Mouse (Mus musculus) ES-E14 (cell line): Measurements from ENCODE around the gene Vrk1. TPM values are rescaled to one million over a fixed set of nuclear protein-coding genes. Genes with fewer than 3 reads are reported as not detected.

Experiments used
- DNase-seq: peaks from one replicate; pipeline ENCODE4 v3.0.0-alpha.2; 2013; ENCODE audit warnings: low read depth, low spot score
- H3K27ac ChIP-seq: 2 replicates; pipeline ENCODE4 v1.5.1; 2012; ENCODE audit warnings: low read depth, mild to moderate bottlenecking, low read length, moderate library complexity, mixed read lengths; ENCODE audit not compliant: poor library complexity, insufficient read depth, severe bottlenecking
- H3K36me3 ChIP-seq: 2 replicates; pipeline ENCODE4 v1.6.1; 2012; ENCODE audit warnings: mild to moderate bottlenecking, low read length, moderate library complexity, mixed read lengths; ENCODE audit not compliant: control insufficient read depth, poor library complexity, insufficient read depth, severe bottlenecking
- H3K4me1 ChIP-seq, 2 experiments: fragments of 150-350 bp in 1 of 2; sonication (generic) in 1 of 2; 2 replicates each; pipeline ENCODE4 v1.6.1; 2012; ENCODE audit warnings: low read length in 2 of 2, mild to moderate bottlenecking in 1 of 2, mixed read lengths in 1 of 2; ENCODE audit not compliant: control insufficient read depth in 2 of 2, insufficient read depth in 2 of 2, poor library complexity in 1 of 2
- H3K4me3 ChIP-seq, 2 experiments: fragments of 150-350 bp in 1 of 2; sonication (generic) in 1 of 2; 2 replicates each; pipeline ENCODE4 v1.5.1; 2012; ENCODE audit warnings: low read length in 2 of 2, low read depth in 1 of 2, mild to moderate bottlenecking in 1 of 2, mixed read lengths in 1 of 2; ENCODE audit not compliant: insufficient read depth in 1 of 2, poor library complexity in 1 of 2, severe bottlenecking in 1 of 2
- H3K9ac ChIP-seq: 2 replicates; pipeline ENCODE4 v1.6.1; 2012; ENCODE audit warnings: low read depth, mild to moderate bottlenecking, low read length, mixed read lengths; ENCODE audit not compliant: poor library complexity, insufficient read depth, severe bottlenecking
- H3K9me3 ChIP-seq: fragments of 150-350 bp; sonication (generic); 2 replicates; pipeline ENCODE4 v1.6.1; 2012; ENCODE audit warnings: low read depth, mild to moderate bottlenecking, low read length; ENCODE audit not compliant: control insufficient read depth, insufficient read depth
- CHD2 ChIP-seq: IDR thresholded peaks from 2 replicates; pipeline ENCODE4 v1.6.1; 2014; ENCODE audit warnings: mild to moderate bottlenecking, low read depth, low read length, inconsistent platforms
- HCFC1 ChIP-seq: IDR thresholded peaks from 2 replicates; pipeline ENCODE4 v1.6.1; 2012; ENCODE audit warnings: low read length, inconsistent platforms, borderline replicate concordance; ENCODE audit not compliant: insufficient read depth
- MAFK ChIP-seq: IDR thresholded peaks from 2 replicates; pipeline ENCODE4 v1.6.1; 2014; ENCODE audit warnings: mild to moderate bottlenecking, low read depth, low read length, inconsistent platforms; ENCODE audit not compliant: insufficient read depth
- ZC3H11A ChIP-seq: IDR thresholded peaks from 2 replicates; pipeline ENCODE4 v1.6.1; 2012; ENCODE audit warnings: low read depth, mild to moderate bottlenecking, inconsistent platforms, low read length, borderline replicate concordance
- ZNF384 ChIP-seq: IDR thresholded peaks from 2 replicates; pipeline ENCODE4 v1.6.1; 2012; ENCODE audit warnings: low read depth, low read length, inconsistent platforms
- in situ Hi-C, 2 experiments: fragments of 600-800 bp; cut with MboI; formaldehyde crosslinking; loops; one replicate each; pipeline ENCODE4 v1.15.1; 2025; ENCODE audit warnings: low sequenced_read_pairs in 2 of 2, inconsistent platforms in 1 of 2; ENCODE audit not compliant: unreplicated experiment in 2 of 2
- total RNA-seq: library from RNA; depleted of rRNA; stranded (reverse); fragments of 300-350 nt; gene quantifications from 2 replicates; pipeline ENCODE4 v1.2.3, GENCODE M21; 2012

Gene Vrk1
- total RNA-seq, 1 experiment, result 56.6 TPM

DNA sequence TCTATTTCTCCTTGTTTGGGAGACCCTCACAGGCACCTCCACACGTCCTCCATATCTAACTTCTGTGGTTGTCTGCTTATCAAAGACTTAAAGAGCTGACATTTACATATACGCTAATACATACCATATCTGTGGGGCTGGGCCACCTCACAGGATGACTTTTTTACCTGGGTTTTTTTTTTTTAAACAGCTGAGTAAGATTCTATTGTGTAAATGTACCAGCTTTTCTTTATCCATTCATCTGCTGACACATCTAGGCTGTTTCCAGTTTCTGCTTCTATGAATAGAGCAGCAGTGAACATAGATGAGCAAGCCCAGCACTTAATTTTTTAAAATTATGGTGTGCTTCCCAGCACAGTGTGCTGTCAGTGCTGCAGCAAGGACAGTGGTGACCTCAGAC is 19.6 kb downstream of the Vrk1 start:
- H3K4me3 ChIP-seq, result no peak overlapping the region
- no peaks in the 10 kb centered on the region for H3K9me3 ChIP-seq
- H3K9ac ChIP-seq, result no peak overlapping the region
- peaks cover 0 to 8% of the 10 kb centered on the region in 2 experiments; a peak in 1 of 4 replicates for H3K4me1 ChIP-seq
- peaks cover 2% of the 10 kb centered on the region; the same call in 1 of the 2 replicates for H3K36me3 ChIP-seq
- in situ Hi-C loops, result no loop called here
- no peak for DNase-seq
- TF ChIP-seq CHD2 (no peak), MAFK (no peak), ZC3H11A (no peak), ZNF384 (no peak), HCFC1 (no peak)
- no peak overlapping the region for H3K27ac ChIP-seq

DNA sequence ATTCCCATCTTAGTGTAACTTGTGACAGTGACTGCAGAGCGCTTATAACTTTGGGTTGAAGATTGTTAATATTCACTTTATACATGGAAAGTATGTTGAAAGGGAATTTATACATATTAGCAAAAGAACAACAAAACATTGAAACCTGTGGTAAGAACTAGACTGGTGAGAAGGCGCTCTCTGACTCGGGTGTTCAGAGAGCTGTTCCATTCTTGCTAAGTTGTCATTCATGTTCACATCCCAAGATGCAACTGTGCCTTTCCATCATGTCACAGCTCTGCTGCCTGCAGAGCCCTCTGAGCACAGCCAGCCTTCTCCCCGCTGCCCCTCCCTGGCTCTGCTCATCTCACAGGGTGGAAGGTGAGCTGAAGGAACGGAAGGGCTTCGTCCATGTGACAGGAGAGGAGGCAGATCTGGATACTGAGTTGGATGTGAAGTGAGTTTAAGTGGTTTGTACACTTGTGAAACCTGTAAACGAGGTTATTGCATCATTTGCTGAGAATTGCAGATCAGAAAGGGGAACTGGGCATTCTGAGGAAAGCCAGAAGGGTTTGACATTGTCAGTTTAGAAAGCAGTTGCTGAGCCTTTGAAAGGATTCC is 20.2 kb downstream of the Vrk1 start:
- no peak overlapping the region for H3K4me3 ChIP-seq
- no peaks in the 10 kb centered on the region for H3K9me3 ChIP-seq
- no peak for DNase-seq
- peaks cover 0 to 8% of the 10 kb centered on the region in 2 experiments; a peak in 1 of 4 replicates for H3K4me1 ChIP-seq
- no peak overlapping the region for H3K9ac ChIP-seq
- H3K36me3 ChIP-seq, result peaks cover 2% of the 10 kb centered on the region; the same call in 1 of the 2 replicates
- in situ Hi-C loops, result no loop called here
- H3K27ac ChIP-seq, result no peak overlapping the region
- TF ChIP-seq ZC3H11A, result no peak
- no peak for TF ChIP-seq CHD2
- TF ChIP-seq HCFC1, result no peak
- TF ChIP-seq MAFK, result no peak
- no peak for TF ChIP-seq ZNF384

DNA sequence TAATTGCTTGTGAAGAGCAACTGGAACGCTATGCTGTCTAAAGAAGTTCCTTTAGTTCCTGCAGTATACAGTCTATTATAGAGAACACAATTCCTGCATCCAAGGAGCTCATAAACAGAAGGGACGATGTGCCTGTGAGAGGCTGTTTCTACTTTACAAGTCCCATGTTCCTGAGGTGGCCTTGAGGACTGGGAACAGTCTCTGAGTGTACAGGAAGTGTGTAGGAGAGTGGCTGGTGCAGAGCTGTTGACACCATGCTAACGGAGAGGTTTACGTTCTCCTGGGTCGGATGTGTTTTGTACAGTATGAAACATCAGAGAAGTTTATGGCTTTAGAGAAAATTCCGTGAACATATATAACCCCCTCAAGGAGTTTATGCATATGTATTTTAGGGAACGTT is 20.8 kb downstream of the Vrk1 start:
- no peak for DNase-seq
- TF ChIP-seq ZNF384, result no peak
- peaks cover 0 to 8% of the 10 kb centered on the region in 2 experiments; a peak in 1 of 4 replicates for H3K4me1 ChIP-seq
- H3K27ac ChIP-seq, result no peak overlapping the region
- peaks cover 2% of the 10 kb centered on the region; the same call in 1 of the 2 replicates for H3K36me3 ChIP-seq
- H3K9ac ChIP-seq, result no peak overlapping the region
- H3K9me3 ChIP-seq, result no peaks in the 10 kb centered on the region
- in situ Hi-C loops, result no loop called here
- H3K4me3 ChIP-seq, result no peak overlapping the region

DNA sequence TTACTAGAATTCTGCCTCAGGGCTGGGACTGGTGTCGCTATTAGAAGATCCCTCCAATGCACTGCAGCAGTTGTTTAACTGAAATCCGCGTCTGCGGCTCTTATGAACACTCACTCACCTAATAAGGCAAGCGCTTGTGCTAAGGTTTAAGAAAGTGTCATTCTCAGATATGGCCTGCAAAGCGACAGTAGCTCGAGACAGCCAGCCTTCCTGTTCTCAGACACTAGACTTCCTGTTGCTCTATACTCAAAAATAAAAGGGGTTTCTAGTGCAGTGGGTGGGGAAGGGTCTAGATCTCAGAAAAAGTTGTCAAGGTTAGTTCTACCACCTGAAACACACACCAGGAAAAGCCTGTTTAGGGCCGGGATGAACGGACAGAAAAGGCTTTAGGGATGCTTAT is 21.9 kb downstream of the Vrk1 start:
- DNase-seq, result no peak
- H3K27ac ChIP-seq, result no peak overlapping the region
- H3K9ac ChIP-seq, result no peak overlapping the region
- H3K9me3 ChIP-seq, result no peaks in the 10 kb centered on the region
- H3K36me3 ChIP-seq, result peaks cover 2% of the 10 kb centered on the region; the same call in 1 of the 2 replicates
- in situ Hi-C loops, result no loop called here
- H3K4me3 ChIP-seq, result no peak overlapping the region
- peaks cover 0 to 8% of the 10 kb centered on the region in 2 experiments; a peak in 1 of 4 replicates for H3K4me1 ChIP-seq
- TF ChIP-seq MAFK (no peak), ZNF384 (no peak), ZC3H11A (no peak), HCFC1 (no peak)

DNA sequence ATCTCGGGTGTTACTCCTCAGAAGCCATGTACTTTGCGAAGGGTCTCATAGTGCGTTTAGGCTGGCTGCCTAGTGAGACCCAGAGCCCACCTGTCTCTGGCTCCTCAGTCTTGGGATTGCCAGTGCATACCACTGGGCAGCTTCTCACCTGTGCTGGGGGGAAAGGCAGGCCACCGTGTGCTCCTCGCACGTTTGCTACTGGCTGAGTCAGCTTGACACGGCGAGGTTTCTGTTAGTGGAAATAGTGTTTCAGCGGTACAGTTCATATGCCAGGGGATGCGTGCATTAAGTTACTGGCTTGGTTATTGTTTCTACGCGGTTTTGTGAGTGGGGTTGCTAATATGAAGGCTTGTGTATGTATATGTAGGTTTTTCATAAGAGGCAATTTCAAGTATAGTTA is 22.3 kb downstream of the Vrk1 start:
- no peak for TF ChIP-seq HCFC1
- TF ChIP-seq ZC3H11A, result no peak
- no peak for TF ChIP-seq ZNF384
- TF ChIP-seq CHD2, result no peak
- TF ChIP-seq MAFK, result no peak
- no peak for DNase-seq
- H3K9me3 ChIP-seq, result no peaks in the 10 kb centered on the region
- H3K9ac ChIP-seq, result no peak overlapping the region
- H3K36me3 ChIP-seq, result peaks cover 2% of the 10 kb centered on the region; the same call in 1 of the 2 replicates
- in situ Hi-C loops, result no loop called here
- no peak overlapping the region for H3K4me3 ChIP-seq
- no peak overlapping the region for H3K27ac ChIP-seq
- peaks cover 0 to 8% of the 10 kb centered on the region in 2 experiments; a peak in 1 of 4 replicates for H3K4me1 ChIP-seq
